Mouse (Mus musculus): ENCODE results near the gene Gm45521. TPM values are rescaled to one million over a fixed set of nuclear protein-coding genes. Genes with fewer than 3 reads are reported as not detected.
"Not testable (repeated sequence)": the region's sequence is repeated elsewhere in the genome, so short reads cannot be mapped to it uniquely, and the experiment has no call there.

Gm45521 gene
- total RNA-seq, 2 experiments from 2014 or later, result not detected

DNA sequence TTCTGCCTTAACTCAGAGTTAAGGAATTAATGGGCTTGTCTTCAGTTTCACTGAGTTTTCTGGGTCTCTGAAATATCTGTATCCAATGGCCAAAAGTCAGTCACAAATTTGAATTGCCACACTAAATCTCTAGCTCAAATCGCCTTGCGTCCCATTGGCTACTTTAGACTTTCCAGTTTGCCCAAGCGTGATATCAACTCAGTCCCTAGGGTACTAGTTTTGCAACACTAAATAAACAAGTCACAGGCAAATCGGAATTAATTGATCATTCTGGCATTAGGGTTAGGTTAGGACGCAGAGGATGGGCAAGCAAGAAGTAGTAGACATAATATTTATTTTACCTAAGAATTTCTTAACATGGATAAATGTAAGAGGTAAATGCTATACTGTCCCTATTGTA, 43.2 kb downstream of the Gm45521 start:
- DNase-seq, result no peak

DNA sequence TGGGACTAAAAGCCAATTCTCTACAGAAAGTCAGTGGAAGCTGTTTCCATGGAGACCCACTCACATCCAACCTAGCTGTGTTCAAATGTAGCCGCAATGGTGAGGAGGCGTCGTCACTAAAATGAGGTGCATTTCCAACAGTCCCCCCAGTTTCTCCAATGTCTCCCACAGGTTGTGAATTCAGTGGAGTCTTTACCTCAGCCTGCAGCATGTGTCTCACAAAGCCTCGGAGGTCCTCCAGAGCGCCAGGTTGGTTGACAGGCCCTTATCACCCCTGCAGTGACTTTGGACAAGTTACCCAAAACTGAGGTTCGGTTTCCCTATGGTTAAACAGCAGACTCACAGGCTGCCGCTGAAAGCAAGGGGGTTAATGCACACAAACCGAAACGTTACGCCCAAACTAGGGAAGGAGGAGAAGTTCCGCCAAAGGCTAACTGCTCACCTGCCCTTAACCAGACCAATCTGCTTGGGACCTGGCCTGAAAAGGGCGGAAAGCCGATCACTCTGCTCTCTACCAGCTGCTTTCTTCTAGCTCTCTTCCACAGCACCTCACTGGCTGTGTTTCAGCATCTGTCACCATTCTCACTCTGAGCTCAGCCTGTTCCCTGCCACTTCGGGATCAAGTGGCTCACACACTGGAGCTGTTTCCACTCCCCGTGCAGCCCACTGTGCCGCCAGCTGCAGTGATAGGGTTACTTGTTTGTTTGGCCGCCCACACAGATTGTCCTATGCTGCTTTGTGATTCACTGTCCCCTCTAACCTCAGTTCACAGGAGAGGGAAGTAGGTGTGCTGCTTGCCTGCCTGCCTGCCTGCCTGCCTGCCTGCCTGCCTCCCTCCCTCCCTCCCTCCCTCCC, 44.0 kb downstream of the Gm45521 start:
- DNase-seq, result no peak

GRCm38 (mm10) chr14:8002432-8003092, 45.5 kb downstream of the Gm45521 start, which contains the start of gene Abhd6:
Gene Abhd6 (plus strand): TSS chr14:8002902.
- peak; percentile 75 for DNase-seq

DNA sequence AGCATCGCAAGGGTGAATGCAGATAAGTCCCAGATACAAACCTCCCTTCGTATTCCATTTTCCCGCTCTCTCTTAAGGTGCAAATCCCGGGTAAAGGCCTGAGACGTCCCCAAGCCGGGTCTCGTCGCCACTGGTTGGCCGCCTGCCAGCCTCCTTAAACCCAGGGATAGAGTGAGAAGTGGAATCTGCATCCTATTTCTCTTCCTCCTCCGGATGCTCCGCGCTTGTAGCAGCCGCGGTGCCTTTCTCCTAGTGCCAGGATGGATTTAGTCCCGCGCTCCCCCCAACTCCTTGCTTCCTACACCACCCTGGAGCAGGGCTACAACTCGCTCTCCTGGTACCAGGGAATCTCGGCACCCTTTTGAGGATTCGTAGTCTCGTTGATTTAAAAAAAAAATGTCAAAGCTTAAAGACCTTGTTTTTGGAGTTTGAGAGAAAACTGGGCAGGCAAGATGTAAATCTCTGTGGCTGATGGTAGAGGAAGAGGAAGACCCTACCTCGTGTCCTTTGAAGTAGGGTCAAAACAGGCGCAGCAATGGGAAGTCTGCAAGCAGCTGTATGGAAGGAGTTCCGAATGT, 46.1 kb downstream of the Gm45521 start:
- DNase-seq, result peak; percentile 57

DNA sequence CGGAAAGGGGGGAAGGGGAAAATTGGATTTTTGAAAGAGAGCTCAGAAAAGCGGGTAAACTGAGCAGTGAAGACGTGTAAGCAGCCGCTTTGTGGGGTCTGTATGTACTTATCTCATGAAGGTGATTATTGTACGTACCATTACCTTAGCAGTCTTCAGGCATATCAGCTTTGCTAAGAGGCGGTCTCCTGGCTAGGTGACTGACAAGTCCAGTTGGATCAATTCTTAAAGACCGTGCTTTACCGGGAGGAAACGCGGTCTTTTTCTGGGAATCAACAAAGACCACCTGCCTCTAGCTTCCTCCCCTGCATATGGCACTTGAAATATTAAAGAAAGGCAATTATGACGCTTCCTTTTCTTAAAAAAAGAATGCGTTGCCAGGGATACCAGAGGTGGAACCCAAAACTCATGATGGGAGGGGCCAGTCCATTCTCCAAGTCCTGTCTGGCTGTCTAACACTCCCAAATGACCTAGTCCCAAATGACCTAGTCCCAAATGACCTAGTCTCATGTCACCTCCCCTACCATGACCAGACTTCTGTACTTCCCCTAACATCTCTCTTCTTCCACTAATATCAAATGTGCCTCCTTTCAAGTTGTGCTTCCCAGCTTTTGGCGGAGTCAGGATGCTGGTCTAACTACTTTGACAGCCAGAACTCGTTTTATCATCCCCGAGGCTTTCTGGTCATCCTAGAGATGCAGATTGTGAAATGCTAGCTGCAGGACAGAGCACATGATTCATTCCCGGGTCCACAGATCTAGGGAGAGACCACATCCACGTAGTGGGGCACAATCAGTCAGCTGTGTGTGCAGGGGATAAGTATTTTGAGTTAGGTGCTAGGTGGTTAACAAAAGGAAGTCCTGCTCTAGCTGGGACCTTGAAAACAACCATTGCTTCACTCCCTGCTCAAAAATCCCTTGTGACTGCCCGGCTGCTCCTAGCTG, 46.9 kb downstream of the Gm45521 start:
- DNase-seq, result no peak

DNA sequence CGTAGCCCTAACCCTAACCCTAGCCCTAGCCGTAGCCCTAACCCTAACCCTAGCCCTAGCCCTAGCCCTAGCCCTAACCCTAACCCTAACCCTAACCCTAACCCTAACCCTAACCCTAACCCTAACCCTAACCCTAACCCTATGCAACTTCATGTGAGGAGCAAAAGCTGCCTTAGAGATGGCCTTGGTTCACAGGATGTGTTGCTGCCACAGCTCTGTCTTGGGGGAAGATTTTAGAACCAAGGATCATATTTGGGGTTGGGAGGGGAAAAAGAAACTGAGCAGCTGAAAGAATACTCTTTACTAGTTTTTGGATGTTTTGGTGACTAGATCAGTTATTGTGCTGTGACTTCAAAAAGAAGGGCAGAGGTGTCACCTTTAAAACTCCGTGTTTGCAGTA, 49.0 kb downstream of the Gm45521 start:
- not testable (repeated sequence) for DNase-seq

- no peak for DNase-seq
Measured at GRCm38 (mm10) chr14:8007084-8007483, 50.0 kb downstream of the Gm45521 start.

DNA sequence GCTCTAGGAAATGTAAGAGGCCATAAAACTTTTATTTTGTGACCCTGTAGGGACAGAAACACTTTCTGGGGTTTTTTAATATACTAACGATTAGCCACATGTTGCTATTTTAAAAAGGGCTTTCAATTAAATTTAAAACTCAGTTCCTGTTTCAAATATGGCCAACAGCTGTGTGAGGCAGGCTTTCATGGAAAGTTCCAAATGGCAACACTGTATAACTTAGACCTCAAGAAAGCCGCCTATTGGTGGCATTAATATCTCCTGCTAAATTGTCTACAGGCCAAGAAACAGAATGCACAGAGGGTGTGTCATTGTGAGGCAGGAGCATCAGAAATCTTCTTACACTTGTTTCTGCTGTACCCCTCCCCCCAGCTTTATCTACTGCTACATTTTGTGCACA, 50.4 kb downstream of the Gm45521 start:
- no peak for DNase-seq

GRCm38 (mm10) chr14:8007923-8008322, 50.8 kb downstream of the Gm45521 start:
- DNase-seq, result no peak

Other genes starting within 250 kb of the Gm45521 start
- gene Gm26661, start 165.7 kb upstream of the Gm45521 start, total RNA-seq (2021), result not detected
- 10 to 100 TPM; 29.5 to 30.8 TPM for gene Flnb, start 139.3 kb upstream of the Gm45521 start, total RNA-seq (2021)
- gene Dnase1l3, start 37.3 kb downstream of the Gm45521 start, total RNA-seq (2021), result under 1 TPM; 0.05 to 0.11 TPM
- 1 to 10 TPM; 2.8 TPM for gene Abhd6, start 45.6 kb downstream of the Gm45521 start, total RNA-seq (2021)
- 10 to 100 TPM; 21.4 to 22.7 TPM for gene Rpp14, start 123.1 kb downstream of the Gm45521 start, total RNA-seq (2021)
- gene Pxk, start 140.9 kb downstream of the Gm45521 start, total RNA-seq (2021), result 10 to 100 TPM; 12.4 to 15.2 TPM
- gene Pdhb, start 215.7 kb downstream of the Gm45521 start, total RNA-seq (2021), result 100 to 1,000 TPM; 310 to 359 TPM